ENCODE assay signal across 31 mouse cellular contexts in the genomic region with DNA sequence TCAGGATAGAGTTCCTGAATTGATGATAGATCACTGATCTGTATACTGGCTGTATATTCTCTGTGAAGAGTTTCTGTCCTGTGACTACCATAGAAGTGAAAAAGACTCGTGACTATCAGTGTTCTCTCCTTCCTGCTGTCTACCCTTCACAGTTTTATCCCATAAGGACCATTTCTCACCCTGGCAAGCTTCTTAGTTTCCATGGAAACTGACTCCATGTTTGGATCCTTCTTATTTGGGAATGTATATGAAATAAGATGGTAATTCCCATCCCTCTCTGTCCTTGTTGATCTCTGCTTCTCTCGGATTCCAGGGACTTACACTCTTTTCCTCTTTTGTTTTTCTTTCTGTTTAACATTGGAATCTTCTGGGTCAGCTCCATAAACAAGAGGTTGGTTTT. TPM values are rescaled to one million over a fixed set of nuclear protein-coding genes. Genes with fewer than 3 reads are reported as not detected.
A peak's percentile ranks its signal among the peaks of the same experiment; 100 is the strongest.
DNase-seq lines count a peak whose midpoint lies in the region; ATAC-seq and TF ChIP-seq lines count a peak whose summit lies in the region.
"Had no signal": no experiment of that assay in that cellular context is flagged by ENCODE, and none has a peak within 500 bp of the region (broad histone marks: within the 10 kb centered on the region; RNA-seq: fewer than 3 reads in every experiment).

No protein-coding gene starts in this region.

- no peak for TF ChIP-seq CTCF in layer of hippocampus, adult 2 months (conservative IDR thresholded peaks at IDR 0.05)

- DNase-seq in forebrain, embryonic 14.5 days (ENCODE audit: low spot score): peak; percentile 15
- DNase-seq in layer of hippocampus, adult 2 months (ENCODE audit: low spot score in 2 of 2): no peak
- DNase-seq in layer of hippocampus, adult 8-10 months (ENCODE audit: low spot score in 2 of 2): no peak
- DNase-seq in brain, adult 2 months (ENCODE audit: low read depth, low spot score): peak; percentile 71
- peak; percentile 77 for DNase-seq in telencephalon, adult 2 months (ENCODE audit: low read depth, low spot score)
- DNase-seq: adrenal gland, adult 8-10 months; adrenal gland, postnatal 25 days; cerebellum, adult 11 months; cerebellum, adult 2 months; cerebellum, adult 9-11 months; cerebellum, postnatal 25 days; embryo, embryonic 11 days; gastrocnemius, postnatal 10 days; gastrocnemius, postnatal 36 days; heart, adult 2 months; heart, postnatal 14 days; heart, postnatal 4 days had no signal

- no peaks in the 10 kb centered on the region for H3K27me3 ChIP-seq in forebrain, embryonic 14.5 days (replicated peaks; ENCODE audit: control insufficient read depth, insufficient read depth, low read length)
- no peaks in the 10 kb centered on the region for H3K27me3 ChIP-seq in forebrain, embryonic 15.5 days
- no peaks in the 10 kb centered on the region for H3K27me3 ChIP-seq in intestine, embryonic 16.5 days (replicated peaks; ENCODE audit: control insufficient read depth, insufficient read depth, low read length)
- H3K27me3 ChIP-seq: embryonic facial prominence, embryonic 13.5 days; forebrain, embryonic 13.5 days; heart, embryonic 13.5 days had no signal

- H3K4me3 ChIP-seq in forebrain, embryonic 14.5 days (ENCODE audit: low read depth, low read length): no peak overlapping the region
- no peak overlapping the region for H3K4me3 ChIP-seq in forebrain, embryonic 15.5 days
- H3K4me3 ChIP-seq in layer of hippocampus, adult 2 months: no peak overlapping the region
- H3K4me3 ChIP-seq in intestine, embryonic 16.5 days (ENCODE audit: low read length): no peak overlapping the region
- H3K4me3 ChIP-seq: embryonic facial prominence, embryonic 10.5 days; embryonic facial prominence, embryonic 13.5 days; forebrain, embryonic 10.5 days; forebrain, embryonic 13.5 days; heart, adult 2 months; heart, embryonic 10.5 days; heart, embryonic 13.5 days had no signal

- no peak for ATAC-seq in forebrain, embryonic 14.5 days
- ATAC-seq in forebrain, embryonic 15.5 days (replicated peaks): no peak
- no peak for ATAC-seq in intestine, embryonic 16.5 days
- ATAC-seq: activated CD4-positive, CD25-positive, alpha-beta regulatory T cell, adult 4 months; forebrain, embryonic 13.5 days; hindbrain, postnatal 0 days; inflammation-experienced regulatory T-cells, adult 6 months had no signal

- no peak overlapping the region for H3K4me2 ChIP-seq in forebrain, embryonic 14.5 days (ENCODE audit: low read length)
- H3K4me2 ChIP-seq in forebrain, embryonic 15.5 days (replicated peaks): no peak overlapping the region
- H3K4me2 ChIP-seq in intestine, embryonic 16.5 days (ENCODE audit: low read depth, low read length): no peak overlapping the region
- H3K4me2 ChIP-seq: embryonic facial prominence, embryonic 13.5 days; forebrain, embryonic 13.5 days; heart, embryonic 13.5 days; hindbrain, embryonic 14.5 days had no signal

- 76% methylated on average over 2 of the region's 2 CpGs for whole genome bisulfite sequencing in forebrain, embryonic 14.5 days
- 81% methylated on average over 2 of the region's 2 CpGs for WGBS in forebrain, embryonic 15.5 days
- 76% methylated on average over 2 of the region's 2 CpGs for WGBS in intestine, embryonic 16.5 days

- H3K9me3 ChIP-seq in forebrain, embryonic 14.5 days (replicated peaks; ENCODE audit: control insufficient read depth, low read length): no peaks in the 10 kb centered on the region
- no peaks in the 10 kb centered on the region for H3K9me3 ChIP-seq in forebrain, embryonic 15.5 days
- no peaks in the 10 kb centered on the region for H3K9me3 ChIP-seq in intestine, embryonic 16.5 days (ENCODE audit: control insufficient read depth, low read length)
- H3K9me3 ChIP-seq: embryonic facial prominence, embryonic 10.5 days; embryonic facial prominence, embryonic 13.5 days; forebrain, embryonic 10.5 days; forebrain, embryonic 13.5 days; heart, embryonic 10.5 days; heart, embryonic 13.5 days had no signal

- H3K4me1 ChIP-seq in forebrain, embryonic 14.5 days (ENCODE audit: control insufficient read depth, insufficient read depth, low read length): peaks cover 10% of the 10 kb centered on the region
- H3K4me1 ChIP-seq in forebrain, embryonic 15.5 days: peaks cover 18% of the 10 kb centered on the region
- H3K4me1 ChIP-seq in intestine, embryonic 16.5 days (ENCODE audit: control insufficient read depth, insufficient read depth, low read length): peaks cover 6% of the 10 kb centered on the region

- peaks cover 54% of the 10 kb centered on the region for H3K36me3 ChIP-seq in forebrain, embryonic 14.5 days (ENCODE audit: control insufficient read depth, insufficient read depth, low read length)
- H3K36me3 ChIP-seq in forebrain, embryonic 15.5 days: peaks cover 46% of the 10 kb centered on the region
- peaks cover 22% of the 10 kb centered on the region for H3K36me3 ChIP-seq in intestine, embryonic 16.5 days (ENCODE audit: control insufficient read depth, insufficient read depth, low read length)

- no peak overlapping the region for H3K27ac ChIP-seq in forebrain, embryonic 14.5 days (ENCODE audit: low read depth, low read length)
- H3K27ac ChIP-seq in forebrain, embryonic 15.5 days (replicated peaks): no peak overlapping the region
- H3K27ac ChIP-seq in layer of hippocampus, adult 2 months: peak overlapping the region; percentile 32; the same call in 1 of the 2 replicates
- H3K27ac ChIP-seq in intestine, embryonic 16.5 days (ENCODE audit: low read length): no peak overlapping the region
- H3K27ac ChIP-seq: embryonic facial prominence, embryonic 10.5 days; embryonic facial prominence, embryonic 13.5 days; forebrain, embryonic 10.5 days; forebrain, embryonic 13.5 days; heart, adult 2 months; heart, embryonic 10.5 days; heart, embryonic 13.5 days; hindbrain, embryonic 14.5 days; hindbrain, postnatal 0 days had no signal

- no peak overlapping the region for H3K9ac ChIP-seq in forebrain, embryonic 14.5 days (ENCODE audit: low read length)
- no peak overlapping the region for H3K9ac ChIP-seq in forebrain, embryonic 15.5 days (replicated peaks)
- H3K9ac ChIP-seq in intestine, embryonic 16.5 days (ENCODE audit: low read depth, low read length): no peak overlapping the region
- H3K9ac ChIP-seq: embryonic facial prominence, embryonic 13.5 days; forebrain, embryonic 13.5 days; heart, embryonic 13.5 days; hindbrain, embryonic 14.5 days had no signal

RNA-seq across cellular contexts. Expression of gene Ykt6, which starts 4.6 kb away (rescaled TPM):
- polyA plus RNA-seq in forebrain, embryonic 14.5 days (2014; fragmentation: Nextera tagmentation; extraction: Ambion mirVana): 46.3 and 47.5 TPM in 2 replicates
- polyA plus RNA-seq in forebrain, embryonic 15.5 days (2015; fragmentation: Nextera tagmentation; extraction: Ambion mirVana): 86.0 and 95.9 TPM in 2 replicates
- total RNA-seq in layer of hippocampus, adult 2 months (2021): 10 to 100 TPM; 63.4 to 71.4 TPM
- 10 to 100 TPM; 69.3 to 77.7 (median 72.5) TPM for total RNA-seq in layer of hippocampus, adult 8-10 months (2022)
- polyA plus RNA-seq in intestine, embryonic 16.5 days (2015; fragmentation: Nextera tagmentation; extraction: Ambion mirVana): 57.7 and 58.6 TPM in 2 replicates

RNA-seq across cellular contexts. Expression of gene Gck, which starts 10.2 kb away (rescaled TPM):
- 6.5 and 7.3 TPM in 2 replicates for polyA plus RNA-seq in forebrain, embryonic 14.5 days (2014; fragmentation: Nextera tagmentation; extraction: Ambion mirVana)
- 6.8 and 7.7 TPM in 2 replicates for polyA plus RNA-seq in forebrain, embryonic 15.5 days (2015; fragmentation: Nextera tagmentation; extraction: Ambion mirVana)
- total RNA-seq in layer of hippocampus, adult 2 months (2021): 1 to 10 TPM; 2.4 to 3.3 TPM
- 1 to 10 TPM; 2.6 to 3.7 (median 3.5) TPM for total RNA-seq in layer of hippocampus, adult 8-10 months (2022)
- 2.4 and 2.9 TPM in 2 replicates for polyA plus RNA-seq in intestine, embryonic 16.5 days (2015; fragmentation: Nextera tagmentation; extraction: Ambion mirVana)
- total RNA-seq: common myeloid progenitor, adult 5-6 weeks; gastrocnemius, postnatal 10 days; granulocyte monocyte progenitor cell, adult 5-6 weeks; heart, postnatal 4 days had no signal
- polyA plus RNA-seq: activated CD4-positive, CD25-positive, alpha-beta regulatory T cell, adult 4 months; inflammation-experienced regulatory T-cells, adult 6 months had no signal

Comparison
In these comparisons a context has a peak if more than half of its experiments do, and no peak if none do; other contexts are left out.
1. DNase-seq: peak in forebrain, embryonic 14.5 days (single experiment), brain, adult 2 months (single experiment) and telencephalon, adult 2 months (single experiment); none in layer of hippocampus, adult 2 months (0 of 2) and layer of hippocampus, adult 8-10 months (0 of 2).